Mouse (Mus musculus): Measurements from ENCODE around the gene Brinp1.
A peak's percentile ranks its signal among the peaks of the same experiment; 100 is the strongest.
"Not testable (repeated sequence)": the region's sequence is repeated elsewhere in the genome, so short reads cannot be mapped to it uniquely, and the experiment has no call there.

Brinp1 gene

GRCm38 (mm10) chr4:68813997-68814396 lies 140.2 kb downstream of the Brinp1 start:
- DNase-seq (ENCODE audit: low spot score): not testable (repeated sequence)

GRCm38 (mm10) chr4:68806502-68806901 lies 147.7 kb downstream of the Brinp1 start:
- peak; percentile 62 for DNase-seq (ENCODE audit: low spot score)

- DNase-seq (ENCODE audit: low spot score): no peak
Observed at GRCm38 (mm10) chr4:68801923-68802855, 152.0 kb downstream of the Brinp1 start.

GRCm38 (mm10) chr4:68790003-68790402 lies 164.2 kb downstream of the Brinp1 start:
- no peak for DNase-seq (ENCODE audit: low spot score)

GRCm38 (mm10) chr4:68788477-68788999 lies 165.7 kb downstream of the Brinp1 start:
- no peak for DNase-seq (ENCODE audit: low spot score)

- no peak for DNase-seq (ENCODE audit: low spot score)
Observed at GRCm38 (mm10) chr4:68787642-68788041, 166.6 kb downstream of the Brinp1 start.

- peak; percentile 13 for DNase-seq (ENCODE audit: low spot score)
Observed at GRCm38 (mm10) chr4:68768256-68768655, 185.9 kb downstream of the Brinp1 start.

- no peak for DNase-seq (ENCODE audit: low spot score)
Observed at GRCm38 (mm10) chr4:68767393-68767792, 186.8 kb downstream of the Brinp1 start.

GRCm38 (mm10) chr4:68765772-68766573 lies 188.2 kb downstream of the Brinp1 start:
- DNase-seq (ENCODE audit: low spot score): no peak

- no peak for DNase-seq (ENCODE audit: low spot score)
Observed at GRCm38 (mm10) chr4:68764937-68765336, 189.3 kb downstream of the Brinp1 start.

GRCm38 (mm10) chr4:68720983-68721382 lies 233.2 kb downstream of the Brinp1 start:
- no peak for DNase-seq (ENCODE audit: low spot score)
